Mouse (Mus musculus): ENCODE results near the gene Tmod2.

DNA sequence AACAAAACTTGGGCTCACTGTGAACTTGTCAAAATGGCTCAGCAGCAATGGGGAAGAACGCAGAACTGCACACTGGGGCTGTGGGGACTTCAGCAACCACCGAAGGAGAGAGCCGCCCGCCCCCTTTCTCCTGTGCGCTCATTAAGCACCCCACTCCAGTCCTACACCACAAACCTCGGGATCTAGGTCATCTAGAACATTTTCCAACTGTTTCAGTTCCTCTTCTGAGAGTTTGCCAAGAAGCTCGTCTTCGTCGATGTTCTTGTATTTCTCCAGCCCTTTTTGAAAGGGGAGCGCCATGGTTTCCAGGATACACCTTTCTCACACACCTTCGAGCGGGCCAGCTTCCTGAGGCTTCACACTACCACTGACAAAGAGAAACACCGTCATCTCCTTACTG, 14.1 kb downstream of the Tmod2 start:
- no peak for TF ChIP-seq POLR2A (IDR thresholded peaks at IDR 0.05; ENCODE audit: borderline replicate concordance, extremely low read depth, low read depth, low read length)
- TF ChIP-seq CTCF (IDR thresholded peaks at IDR 0.05; ENCODE audit: insufficient read depth, low read length), result no peak

Measured in lung, adult 2 months (tissue).